8 mouse cellular contexts compared by ENCODE assay signal in genomic region chr3:138528265-138528664, GRCm38 (mm10). TPM values are rescaled to one million over a fixed set of nuclear protein-coding genes. Genes with fewer than 3 reads are reported as not detected.
DNase-seq lines count a peak whose midpoint lies in the region; ATAC-seq and TF ChIP-seq lines count a peak whose summit lies in the region.

No protein-coding gene starts in this region.

- intact Hi-C loops in heart, postnatal 36 days (cut with DNase I): loop anchor here (2.0 to 5.0 kb wide), 5 partner anchors 23 to 666 kb away; partner anchors contain the start of genes Adh5, H2afz, Trmt10a and Tspan5
- intact Hi-C loops in left cerebral cortex, postnatal 14 days (cut with DNase I): loop anchor here (10.0 kb wide), 1 partner anchor 377 kb away; no protein-coding TSS in a partner anchor

- H3K9me3 ChIP-seq in heart, embryonic 15.5 days (replicated peaks): no peaks in the 10 kb centered on the region
- H3K9me3 ChIP-seq in ES-E14 (ENCODE audit: control insufficient read depth, insufficient read depth, low read depth, low read length): no peaks in the 10 kb centered on the region
- no peaks in the 10 kb centered on the region for H3K9me3 ChIP-seq in hindbrain, embryonic 10.5 days
- H3K9me3 ChIP-seq in midbrain, embryonic 11.5 days (ENCODE audit: control insufficient read depth, low read length): no peaks in the 10 kb centered on the region

- in situ Hi-C loops in ES-E14 (cut with MboI; ENCODE audit: low sequenced_read_pairs in 2 of 2, unreplicated experiment in 2 of 2): no loop called here

- H3K36me3 ChIP-seq in heart, embryonic 15.5 days: no peaks in the 10 kb centered on the region
- peaks cover 6% of the 10 kb centered on the region; the same call in 1 of the 2 replicates for H3K36me3 ChIP-seq in ES-E14 (ENCODE audit: control insufficient read depth, insufficient read depth, low read length, poor library complexity, severe bottlenecking)
- H3K36me3 ChIP-seq in hindbrain, embryonic 10.5 days: no peaks in the 10 kb centered on the region
- no peaks in the 10 kb centered on the region for H3K36me3 ChIP-seq in midbrain, embryonic 11.5 days (ENCODE audit: control insufficient read depth, insufficient read depth, low read length)

- H3K4me2 ChIP-seq in heart, embryonic 15.5 days: peak overlapping the region; percentile 71
- peak overlapping the region; percentile 57 for H3K4me2 ChIP-seq in midbrain, embryonic 11.5 days

- peak overlapping the region; percentile 98 for H3K9ac ChIP-seq in heart, embryonic 15.5 days
- peak overlapping the region; percentile 99; the same call in 1 of the 2 replicates for H3K9ac ChIP-seq in ES-E14 (ENCODE audit: insufficient read depth, low read depth, low read length, poor library complexity, severe bottlenecking)
- H3K9ac ChIP-seq in midbrain, embryonic 11.5 days (ENCODE audit: low read length): peak overlapping the region; percentile 98

- no peak overlapping the region for H3K27ac ChIP-seq in heart, embryonic 15.5 days
- H3K27ac ChIP-seq in ES-E14 (ENCODE audit: insufficient read depth, low read depth, low read length, poor library complexity, severe bottlenecking): no peak overlapping the region
- H3K27ac ChIP-seq in hindbrain, embryonic 10.5 days: peak overlapping the region; percentile 100
- peak overlapping the region; percentile 93; the same call in 1 of the 2 replicates for H3K27ac ChIP-seq in midbrain, embryonic 11.5 days (ENCODE audit: low read depth, low read length)

- WGBS in heart, embryonic 15.5 days: 2% methylated on average over 16 of the region's 16 CpGs
- 3% methylated on average over 16 of the region's 16 CpGs for WGBS in hindbrain, embryonic 10.5 days
- WGBS in midbrain, embryonic 11.5 days: 3% methylated on average over 16 of the region's 16 CpGs

- peak overlapping the region; percentile 78 for H3K4me3 ChIP-seq in heart, embryonic 15.5 days
- H3K4me3 ChIP-seq in ES-E14 (ENCODE audit: insufficient read depth in 1 of 2, low read depth in 1 of 2, low read length in 2 of 2, poor library complexity in 1 of 2, severe bottlenecking in 1 of 2): peak overlapping the region; percentile 80 to 99
- H3K4me3 ChIP-seq in hindbrain, embryonic 10.5 days: peak overlapping the region; percentile 96
- peak overlapping the region; percentile 95 for H3K4me3 ChIP-seq in midbrain, embryonic 11.5 days (ENCODE audit: low read depth, low read length)

- H3K4me1 ChIP-seq in heart, embryonic 15.5 days (replicated peaks): peaks cover 35% of the 10 kb centered on the region
- H3K4me1 ChIP-seq in ES-E14 (ENCODE audit: control insufficient read depth in 2 of 2, insufficient read depth in 2 of 2, low read length in 2 of 2, poor library complexity in 1 of 2): peaks cover 0 to 10% of the 10 kb centered on the region in 2 experiments; a peak in 2 of 4 replicates
- H3K4me1 ChIP-seq in hindbrain, embryonic 10.5 days (replicated peaks): peaks cover 45% of the 10 kb centered on the region
- H3K4me1 ChIP-seq in midbrain, embryonic 11.5 days (ENCODE audit: control insufficient read depth, insufficient read depth, low read length): peaks cover 19% of the 10 kb centered on the region

- DNase-seq in heart, postnatal 36 days: no peak
- no peak for DNase-seq in ES-E14 (ENCODE audit: low read depth, low spot score)
- no peak for DNase-seq in hindbrain, embryonic 10.5 days (ENCODE audit: low spot score)
- no peak for DNase-seq in midbrain, embryonic 11.5 days (ENCODE audit: low spot score, missing footprints)
- DNase-seq in right cerebral cortex, adult 2 months (ENCODE audit: low spot score in 2 of 2): no peak
- no peak for DNase-seq in cerebellum, adult 9-11 months
- DNase-seq in left cerebral cortex, postnatal 14 days (ENCODE audit: low spot score in 2 of 2): no peak

- H3K27me3 ChIP-seq in heart, embryonic 15.5 days: no peaks in the 10 kb centered on the region
- peaks cover 10% of the 10 kb centered on the region for H3K27me3 ChIP-seq in hindbrain, embryonic 10.5 days (ENCODE audit: insufficient read depth, poor library complexity, severe bottlenecking)
- H3K27me3 ChIP-seq in midbrain, embryonic 11.5 days (ENCODE audit: control insufficient read depth, insufficient read depth, low read length): no peaks in the 10 kb centered on the region; the same call in 1 of the 2 replicates

- no peak for ATAC-seq in heart, embryonic 15.5 days (replicated peaks; ENCODE audit: insufficient number of reproducible peaks, insufficient read depth, low FRiP score, low read depth)
- ATAC-seq in midbrain, embryonic 11.5 days (ENCODE audit: low FRiP score): no peak

TF ChIP-seq in ES-E14, 5 proteins besides CTCF, POLR2A, EP300 and RAD21:
- TF ChIP-seq MAFK (IDR thresholded peaks at IDR 0.05; ENCODE audit: insufficient read depth, low read depth, low read length) (no peak), ZNF384 (IDR thresholded peaks at IDR 0.05; ENCODE audit: low read depth, low read length) (peak; percentile 81)

RNA-seq across cellular contexts. Expression of gene Eif4e, which starts 2.3 kb away (rescaled TPM):
- polyA plus RNA-seq in heart, embryonic 15.5 days (2015; fragmentation: Nextera tagmentation; extraction: Ambion mirVana): 207 and 232 TPM in 2 replicates
- 100 to 1,000 TPM; 176 to 192 TPM for total RNA-seq in heart, postnatal 36 days (2021)
- 202 and 235 TPM in 2 replicates for total RNA-seq in ES-E14 (2012; rRNA removed)
- 370 and 465 TPM in 2 replicates for polyA plus RNA-seq in hindbrain, embryonic 10.5 days (2016; fragmentation: Nextera tagmentation; extraction: Ambion mirVana)
- 493 and 516 TPM in 2 replicates for polyA plus RNA-seq in midbrain, embryonic 11.5 days (2014; fragmentation: Nextera tagmentation; extraction: Ambion mirVana)
- total RNA-seq in left cerebral cortex, postnatal 14 days (2021): 100 to 1,000 TPM; 154 to 172 TPM

RNA-seq across cellular contexts. Expression of gene Metap1, which starts 39.0 kb away (rescaled TPM):
- polyA plus RNA-seq in heart, embryonic 15.5 days (2015; fragmentation: Nextera tagmentation; extraction: Ambion mirVana): 34.4 and 36.9 TPM in 2 replicates
- total RNA-seq in heart, postnatal 36 days (2021): 10 to 100 TPM; 39.0 to 39.2 TPM
- 50.8 and 67.7 TPM in 2 replicates for total RNA-seq in ES-E14 (2012; rRNA removed)
- 51.3 and 53.8 TPM in 2 replicates for polyA plus RNA-seq in hindbrain, embryonic 10.5 days (2016; fragmentation: Nextera tagmentation; extraction: Ambion mirVana)
- polyA plus RNA-seq in midbrain, embryonic 11.5 days (2014; fragmentation: Nextera tagmentation; extraction: Ambion mirVana): 49.2 and 53.7 TPM in 2 replicates
- 10 to 100 TPM; 40.7 to 41.9 TPM for total RNA-seq in left cerebral cortex, postnatal 14 days (2021)

Comparison
In these comparisons a context has a peak if more than half of its experiments do, and no peak if none do; other contexts are left out.
1. H3K27ac ChIP-seq: peak in hindbrain, embryonic 10.5 days (single experiment) and midbrain, embryonic 11.5 days (single experiment); none in heart, embryonic 15.5 days (single experiment) and ES-E14 (single experiment).
2. Peak in every context shown above with its lines, with median percentiles within 50 percentile points of each other: H3K4me3 ChIP-seq and H3K9ac ChIP-seq.